Mouse (Mus musculus) heart, adult 2 months (tissue): Measurements from ENCODE around the gene E2f1.

Experiments used
- CTCF ChIP-seq: fragments of 200-600 bp; IDR thresholded peaks from 2 replicates; pipeline ENCODE4 v1.8.1; 2022; ENCODE audit warnings: antibody characterized with exemption, mild to moderate bottlenecking, moderate library complexity
- EP300 ChIP-seq: fragments of 200-500 bp; IDR thresholded peaks from 2 replicates; pipeline ENCODE4 v1.6.1; 2011; ENCODE audit warnings: low read depth, low read length, control low read depth; ENCODE audit not compliant: insufficient read depth
- POLR2A ChIP-seq: fragments of 200-500 bp; IDR thresholded peaks from 2 replicates; pipeline ENCODE4 v1.6.1; 2011; ENCODE audit warnings: mild to moderate bottlenecking, low read depth, low read length, control low read depth; ENCODE audit not compliant: insufficient read depth

DNA sequence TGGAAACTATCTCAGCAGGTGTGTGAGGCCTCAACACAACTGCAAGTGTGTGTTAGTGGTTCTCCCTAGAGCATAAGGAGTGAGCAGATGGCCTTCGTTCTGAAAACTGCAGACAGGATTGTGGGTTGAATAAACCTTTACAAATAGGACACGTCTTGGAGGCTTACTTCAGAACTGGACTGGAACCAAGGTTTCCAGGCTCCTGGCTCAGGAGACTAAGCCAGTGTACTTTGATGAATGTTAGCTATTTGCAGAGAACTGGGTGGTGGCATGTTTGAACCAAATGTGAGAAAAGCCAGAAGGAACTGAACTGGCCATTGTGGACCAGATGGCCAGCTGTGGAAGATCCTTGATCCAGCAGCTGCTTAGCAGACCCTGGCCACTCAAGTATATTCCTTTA, 31.4 kb downstream of the E2f1 start:
- no peak for TF ChIP-seq CTCF
- no peak for TF ChIP-seq POLR2A
- no peak for TF ChIP-seq EP300
